In the genomic region with DNA sequence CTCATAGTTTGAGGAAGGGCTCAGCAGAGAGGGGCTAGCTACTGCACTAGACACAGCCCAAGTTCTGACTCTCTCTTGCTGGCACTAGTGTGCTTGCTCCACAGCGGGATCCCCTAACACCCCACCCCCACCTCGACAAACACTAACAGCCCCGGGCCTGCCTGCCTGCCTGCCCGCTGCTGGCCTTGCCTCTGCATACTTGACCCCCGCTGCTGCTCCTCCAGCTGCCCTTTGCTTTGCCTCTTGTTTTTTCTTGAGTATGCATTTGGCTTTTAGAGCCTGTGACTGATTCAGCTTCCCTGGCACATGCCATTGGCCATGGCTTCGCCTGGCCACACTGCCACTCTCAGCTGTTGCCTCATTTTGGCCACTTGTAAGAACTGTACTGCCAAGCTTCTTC, we compare ENCODE assay signal across 9 mouse cellular contexts. TPM values are rescaled to one million over a fixed set of nuclear protein-coding genes. Genes with fewer than 3 reads are reported as not detected.
DNase-seq lines count a peak whose midpoint lies in the region; ATAC-seq lines count a peak whose summit lies in the region.
"Had no signal": no experiment of that assay in that cellular context is flagged by ENCODE, and none has a peak within 500 bp of the region (broad histone marks: within the 10 kb centered on the region; RNA-seq: fewer than 3 reads in every experiment).

No protein-coding gene starts in this region.

- H3K36me3 ChIP-seq in heart, embryonic 14.5 days (ENCODE audit: control insufficient read depth, insufficient read depth, low read length), result no peaks in the 10 kb centered on the region
- H3K36me3 ChIP-seq in neural tube, embryonic 12.5 days, result no peaks in the 10 kb centered on the region

- no peak overlapping the region for H3K4me3 ChIP-seq in heart, embryonic 14.5 days (ENCODE audit: control insufficient read depth in 1 of 2, insufficient read depth in 1 of 2, low read depth in 1 of 2, low read length in 2 of 2)
- no peak overlapping the region for H3K4me3 ChIP-seq in neural tube, embryonic 12.5 days
- H3K4me3 ChIP-seq: erythroblast, embryonic 14.5 days had no signal

- peak overlapping the region; percentile 26; the same call in 1 of the 2 replicates for H3K9ac ChIP-seq in heart, embryonic 14.5 days (ENCODE audit: low read length)
- 0 out of 2 replicates have a peak overlapping the region, but pooled peaks have one; percentile 13 for H3K9ac ChIP-seq in neural tube, embryonic 12.5 days

- 17% methylated on average over 6 of the region's 6 CpGs for WGBS in heart, embryonic 14.5 days
- WGBS in neural tube, embryonic 12.5 days, result 7% methylated on average over 6 of the region's 6 CpGs

- no peak for ATAC-seq in heart, embryonic 14.5 days (ENCODE audit: insufficient number of reproducible peaks, insufficient read depth, low FRiP score, low read depth)
- ATAC-seq in neural tube, embryonic 12.5 days (ENCODE audit: low FRiP score, low read depth), result 0 out of 2 replicates have a peak, but pooled peaks have one; percentile 48

- no peak overlapping the region; a peak in 1 of 4 replicates for H3K27ac ChIP-seq in heart, embryonic 14.5 days (replicated peaks in 1 of 2; ENCODE audit: control insufficient read depth in 1 of 2, insufficient read depth in 1 of 2, low read depth in 2 of 2, low read length in 2 of 2)
- H3K27ac ChIP-seq in neural tube, embryonic 12.5 days, result no peak overlapping the region

- H3K27me3 ChIP-seq in heart, embryonic 14.5 days (ENCODE audit: control insufficient read depth, insufficient read depth, low read length), result no peaks in the 10 kb centered on the region
- H3K27me3 ChIP-seq in neural tube, embryonic 12.5 days (replicated peaks), result no peaks in the 10 kb centered on the region

- H3K4me2 ChIP-seq in heart, embryonic 14.5 days (ENCODE audit: low read length), result peak overlapping the region; percentile 28
- peak overlapping the region; percentile 32 for H3K4me2 ChIP-seq in neural tube, embryonic 12.5 days (replicated peaks)

- no peak for DNase-seq in heart, adult 8-10 months (ENCODE audit: low spot score)
- DNase-seq in gastrocnemius, adult 18-20 months (ENCODE audit: low spot score), result peak; percentile 79
- peak; percentile 56 for DNase-seq in liver
- DNase-seq in cerebellum, adult 18-20 months, result no peak
- DNase-seq in thymus, postnatal 10 days (ENCODE audit: low spot score in 2 of 2), result no peak
- no peak for DNase-seq in cerebellum, adult 9-11 months

- peaks cover 11 to 13% of the 10 kb centered on the region in 2 experiments for H3K4me1 ChIP-seq in heart, embryonic 14.5 days (ENCODE audit: control insufficient read depth in 2 of 2, insufficient read depth in 2 of 2, low read length in 2 of 2)
- H3K4me1 ChIP-seq in neural tube, embryonic 12.5 days, result peaks cover 7% of the 10 kb centered on the region

- no peaks in the 10 kb centered on the region for H3K9me3 ChIP-seq in heart, embryonic 14.5 days (ENCODE audit: control insufficient read depth, low read length)
- H3K9me3 ChIP-seq in neural tube, embryonic 12.5 days, result peaks cover 4% of the 10 kb centered on the region; the same call in 1 of the 2 replicates

RNA-seq across cellular contexts. Expression of a gene that starts 33.8 kb away (rescaled TPM):
- 121 and 127 TPM in 2 replicates for polyA plus RNA-seq in heart, embryonic 14.5 days (2014; fragmentation: Nextera tagmentation; extraction: Ambion mirVana)
- total RNA-seq in heart, adult 8-10 months (2022), result 1 to 10 TPM; 3.0 to 5.3 (median 3.7) TPM
- total RNA-seq in gastrocnemius, adult 18-20 months (2021), result 100 to 1,000 TPM; 117 to 129 TPM
- polyA plus RNA-seq in neural tube, embryonic 12.5 days (2016; fragmentation: Nextera tagmentation; extraction: Ambion mirVana), result 23.1 and 25.1 TPM in 2 replicates

Comparison
In these comparisons a context has a peak if more than half of its experiments do, and no peak if none do; other contexts are left out.
1. DNase-seq: peak in gastrocnemius, adult 18-20 months (single experiment) and liver (single experiment); none in heart, adult 8-10 months (single experiment), cerebellum, adult 18-20 months (0 of 2), thymus, postnatal 10 days (0 of 2) and cerebellum, adult 9-11 months (single experiment).
2. RNA of a gene that starts 33.8 kb away (total RNA-seq): 117 to 129 TPM in gastrocnemius, adult 18-20 months; 3.0 to 5.3 TPM in heart, adult 8-10 months; every median in the first group is over 10 times any median in the second.